Mouse (Mus musculus): ENCODE measurements around the gene Gm4779. TPM values are rescaled to one million over a fixed set of nuclear protein-coding genes. Genes with fewer than 3 reads are reported as not detected.

Gene Gm4779
- polyA plus RNA-seq, 1 experiment from 2014 or later = not detected

- no peaks in the 10 kb centered on the region for H3K36me3 ChIP-seq (ENCODE audit: insufficient read depth, low read length)
- TF ChIP-seq CTCF (IDR thresholded peaks at IDR 0.05) (no peak), EP300 (IDR thresholded peaks at IDR 0.05) (no peak)
- H3K27me3 ChIP-seq (replicated peaks; ENCODE audit: insufficient read depth, low read length) = no peaks in the 10 kb centered on the region
- H3K9me3 ChIP-seq (ENCODE audit: low read length) = no peaks in the 10 kb centered on the region
- no peak overlapping the region for H3K27ac ChIP-seq (ENCODE audit: low read length)
- DNase-seq (ENCODE audit: low spot score) (no peak), ATAC-seq (no peak)
- no peak overlapping the region for H3K4me3 ChIP-seq (ENCODE audit: low read depth, low read length)
- no peaks in the 10 kb centered on the region for H3K4me1 ChIP-seq (ENCODE audit: insufficient read depth, low read depth, low read length)
- WGBS = 78% methylated on average over 2 of the region's 2 CpGs
- no peak overlapping the region for H3K9ac ChIP-seq (replicated peaks; ENCODE audit: low read depth)
- H3K4me2 ChIP-seq (replicated peaks; ENCODE audit: low read depth, low read length) = no peak overlapping the region
Measured at GRCm38 (mm10) chrX:101741064-101741433, 53.2 kb downstream of the Gm4779 start.

- H3K27me3 ChIP-seq (replicated peaks; ENCODE audit: insufficient read depth, low read length) = no peaks in the 10 kb centered on the region
- DNase-seq (ENCODE audit: low spot score) (peak; percentile 42), ATAC-seq (peak; percentile 58)
- H3K4me2 ChIP-seq (replicated peaks; ENCODE audit: low read depth, low read length) = no peak overlapping the region
- H3K36me3 ChIP-seq (ENCODE audit: insufficient read depth, low read length) = no peaks in the 10 kb centered on the region
- H3K4me3 ChIP-seq (ENCODE audit: low read depth, low read length) = no peak overlapping the region
- no peak overlapping the region for H3K9ac ChIP-seq (replicated peaks; ENCODE audit: low read depth)
- 36% methylated on average over 6 of the region's 6 CpGs for WGBS
- no peaks in the 10 kb centered on the region for H3K4me1 ChIP-seq (ENCODE audit: insufficient read depth, low read depth, low read length)
- H3K9me3 ChIP-seq (ENCODE audit: low read length) = no peaks in the 10 kb centered on the region
- H3K27ac ChIP-seq (ENCODE audit: low read length) = no peak overlapping the region
- no peak for TF ChIP-seq CTCF (IDR thresholded peaks at IDR 0.05)
- no peak for TF ChIP-seq EP300 (IDR thresholded peaks at IDR 0.05)
Measured at GRCm38 (mm10) chrX:101740335-101741063, 53.7 kb downstream of the Gm4779 start.

Other genes with a start within 250 kb of the Gm4779 start
- 76.6 and 88.2 TPM in 2 replicates for gene Ogt, start 154.4 kb downstream of the Gm4779 start, polyA plus RNA-seq (2015; fragmentation: Nextera tagmentation; extraction: Ambion mirVana)
- 0.50 and 0.54 TPM in 2 replicates for gene Cxcr3, start 60.2 kb downstream of the Gm4779 start, polyA plus RNA-seq (2015; fragmentation: Nextera tagmentation; extraction: Ambion mirVana)
- gene 8030474K03Rik, start 233 bp upstream of the Gm4779 start, polyA plus RNA-seq (2015; fragmentation: Nextera tagmentation; extraction: Ambion mirVana) = 0.12 TPM in 1 of 2 replicates, not detected in the other
- gene Nhsl2, start 55.0 kb upstream of the Gm4779 start, polyA plus RNA-seq (2015; fragmentation: Nextera tagmentation; extraction: Ambion mirVana) = 3.4 and 3.6 TPM in 2 replicates